Mouse (Mus musculus): Measurements from ENCODE around the gene Ypel2. TPM values are rescaled to one million over a fixed set of nuclear protein-coding genes. Genes with fewer than 3 reads are reported as not detected.

The Ypel2 gene
- polyA plus RNA-seq, 1 experiment from 2014 or later = 5.4 TPM

GRCm38 (mm10) chr11:86922029-86922428 is 71.5 kb downstream of the Ypel2 start:
- Histone ChIP-seq H3K9ac (ENCODE audit: low read length) (no peak overlapping the region), H3K27me3 (ENCODE audit: control insufficient read depth, insufficient read depth, low read length) (no peaks in the 10 kb centered on the region), H3K4me3 (ENCODE audit: low read depth, low read length) (no peak overlapping the region), H3K4me1 (ENCODE audit: control insufficient read depth, insufficient read depth, low read length) (no peaks in the 10 kb centered on the region), H3K36me3 (ENCODE audit: control insufficient read depth, insufficient read depth, low read length) (no peaks in the 10 kb centered on the region), H3K4me2 (no peak overlapping the region), H3K9me3 (ENCODE audit: control insufficient read depth, low read length) (no peaks in the 10 kb centered on the region), H3K27ac (ENCODE audit: low read depth, low read length) (no peak overlapping the region)
- 81% methylated on average over 2 of the region's 2 CpGs for WGBS
- DNase-seq (ENCODE audit: low spot score, missing footprints) (no peak), ATAC-seq (ENCODE audit: low FRiP score) (no peak)

GRCm38 (mm10) chr11:86921335-86921734 is 72.2 kb downstream of the Ypel2 start:
- Histone ChIP-seq H3K4me2 (no peak overlapping the region), H3K9ac (ENCODE audit: low read length) (no peak overlapping the region), H3K4me3 (ENCODE audit: low read depth, low read length) (no peak overlapping the region), H3K9me3 (ENCODE audit: control insufficient read depth, low read length) (no peaks in the 10 kb centered on the region), H3K4me1 (ENCODE audit: control insufficient read depth, insufficient read depth, low read length) (no peaks in the 10 kb centered on the region), H3K36me3 (ENCODE audit: control insufficient read depth, insufficient read depth, low read length) (no peaks in the 10 kb centered on the region), H3K27ac (ENCODE audit: low read depth, low read length) (no peak overlapping the region), H3K27me3 (ENCODE audit: control insufficient read depth, insufficient read depth, low read length) (no peaks in the 10 kb centered on the region)
- no peak for DNase-seq (ENCODE audit: low spot score, missing footprints)
- no peak for ATAC-seq (ENCODE audit: low FRiP score)
- 90% methylated on average over 6 of the region's 6 CpGs for WGBS

GRCm38 (mm10) chr11:86920111-86921080 is 73.1 kb downstream of the Ypel2 start:
- WGBS = 74% methylated on average over 20 of the region's 20 CpGs
- H3K4me1 ChIP-seq (ENCODE audit: control insufficient read depth, insufficient read depth, low read length) = no peaks in the 10 kb centered on the region
- H3K9ac ChIP-seq (ENCODE audit: low read length) = no peak overlapping the region
- DNase-seq (ENCODE audit: low spot score, missing footprints) (no peak), ATAC-seq (ENCODE audit: low FRiP score) (no peak)
- no peaks in the 10 kb centered on the region for H3K9me3 ChIP-seq (ENCODE audit: control insufficient read depth, low read length)
- H3K27me3 ChIP-seq (ENCODE audit: control insufficient read depth, insufficient read depth, low read length) = no peaks in the 10 kb centered on the region
- no peak overlapping the region for H3K4me3 ChIP-seq (ENCODE audit: low read depth, low read length)
- H3K27ac ChIP-seq (ENCODE audit: low read depth, low read length) = no peak overlapping the region
- H3K36me3 ChIP-seq (ENCODE audit: control insufficient read depth, insufficient read depth, low read length) = no peaks in the 10 kb centered on the region
- H3K4me2 ChIP-seq = no peak overlapping the region

- no peak overlapping the region for H3K9ac ChIP-seq (ENCODE audit: low read length)
- no peak overlapping the region for H3K4me2 ChIP-seq
- H3K27ac ChIP-seq (ENCODE audit: low read depth, low read length) = no peak overlapping the region
- no peak overlapping the region for H3K4me3 ChIP-seq (ENCODE audit: low read depth, low read length)
- DNase-seq (ENCODE audit: low spot score, missing footprints) (no peak), ATAC-seq (ENCODE audit: low FRiP score) (no peak)
- H3K4me1 ChIP-seq (ENCODE audit: control insufficient read depth, insufficient read depth, low read length) = no peaks in the 10 kb centered on the region
- 89% methylated on average over 7 of the region's 7 CpGs for WGBS
- no peaks in the 10 kb centered on the region for H3K36me3 ChIP-seq (ENCODE audit: control insufficient read depth, insufficient read depth, low read length)
- no peaks in the 10 kb centered on the region for H3K9me3 ChIP-seq (ENCODE audit: control insufficient read depth, low read length)
- H3K27me3 ChIP-seq (ENCODE audit: control insufficient read depth, insufficient read depth, low read length) = no peaks in the 10 kb centered on the region
These were observed 74.0 kb downstream of the Ypel2 start for GRCm38 (mm10) chr11:86919468-86919867.

GRCm38 (mm10) chr11:86917536-86917935 is 76.0 kb downstream of the Ypel2 start:
- no peaks in the 10 kb centered on the region for H3K9me3 ChIP-seq (ENCODE audit: control insufficient read depth, low read length)
- H3K27me3 ChIP-seq (ENCODE audit: control insufficient read depth, insufficient read depth, low read length) = no peaks in the 10 kb centered on the region
- H3K9ac ChIP-seq (ENCODE audit: low read length) = no peak overlapping the region
- no peaks in the 10 kb centered on the region for H3K4me1 ChIP-seq (ENCODE audit: control insufficient read depth, insufficient read depth, low read length)
- DNase-seq (ENCODE audit: low spot score, missing footprints) (no peak), ATAC-seq (ENCODE audit: low FRiP score) (no peak)
- H3K27ac ChIP-seq (ENCODE audit: low read depth, low read length) = no peak overlapping the region
- WGBS = 90% methylated on average over 2 of the region's 2 CpGs
- no peak overlapping the region for H3K4me3 ChIP-seq (ENCODE audit: low read depth, low read length)
- H3K36me3 ChIP-seq (ENCODE audit: control insufficient read depth, insufficient read depth, low read length) = no peaks in the 10 kb centered on the region
- H3K4me2 ChIP-seq = no peak overlapping the region

- no peaks in the 10 kb centered on the region for H3K36me3 ChIP-seq (ENCODE audit: control insufficient read depth, insufficient read depth, low read length)
- H3K4me2 ChIP-seq = no peak overlapping the region
- H3K9ac ChIP-seq (ENCODE audit: low read length) = no peak overlapping the region
- 80% methylated on average over 8 of the region's 8 CpGs for WGBS
- DNase-seq (ENCODE audit: low spot score, missing footprints) = no peak
- H3K27ac ChIP-seq (ENCODE audit: low read depth, low read length) = no peak overlapping the region
- H3K27me3 ChIP-seq (ENCODE audit: control insufficient read depth, insufficient read depth, low read length) = no peaks in the 10 kb centered on the region
- ATAC-seq (ENCODE audit: low FRiP score) = no peak
- H3K4me3 ChIP-seq (ENCODE audit: low read depth, low read length) = no peak overlapping the region
- no peaks in the 10 kb centered on the region for H3K9me3 ChIP-seq (ENCODE audit: control insufficient read depth, low read length)
- H3K4me1 ChIP-seq (ENCODE audit: control insufficient read depth, insufficient read depth, low read length) = no peaks in the 10 kb centered on the region
These were observed 76.8 kb downstream of the Ypel2 start for GRCm38 (mm10) chr11:86916596-86917249.

- Histone ChIP-seq H3K9ac (ENCODE audit: low read length) (no peak overlapping the region), H3K9me3 (ENCODE audit: control insufficient read depth, low read length) (no peaks in the 10 kb centered on the region), H3K4me1 (ENCODE audit: control insufficient read depth, insufficient read depth, low read length) (no peaks in the 10 kb centered on the region), H3K4me2 (no peak overlapping the region), H3K36me3 (ENCODE audit: control insufficient read depth, insufficient read depth, low read length) (no peaks in the 10 kb centered on the region), H3K27ac (ENCODE audit: low read depth, low read length) (no peak overlapping the region), H3K4me3 (ENCODE audit: low read depth, low read length) (no peak overlapping the region), H3K27me3 (ENCODE audit: control insufficient read depth, insufficient read depth, low read length) (no peaks in the 10 kb centered on the region)
- WGBS = 87% methylated on average over 9 of the region's 9 CpGs
- ATAC-seq (ENCODE audit: low FRiP score) = no peak
- no peak for DNase-seq (ENCODE audit: low spot score, missing footprints)
These were observed 79.2 kb downstream of the Ypel2 start for GRCm38 (mm10) chr11:86914329-86914728.

GRCm38 (mm10) chr11:86910244-86910643 is 83.3 kb downstream of the Ypel2 start:
- DNase-seq (ENCODE audit: low spot score, missing footprints) = no peak
- no peaks in the 10 kb centered on the region for H3K9me3 ChIP-seq (ENCODE audit: control insufficient read depth, low read length)
- no peaks in the 10 kb centered on the region for H3K27me3 ChIP-seq (ENCODE audit: control insufficient read depth, insufficient read depth, low read length)
- ATAC-seq (ENCODE audit: low FRiP score) = no peak
- no peak overlapping the region for H3K27ac ChIP-seq (ENCODE audit: low read depth, low read length)
- no peak overlapping the region for H3K4me3 ChIP-seq (ENCODE audit: low read depth, low read length)
- WGBS = 79% methylated on average over 4 of the region's 4 CpGs
- H3K4me1 ChIP-seq (ENCODE audit: control insufficient read depth, insufficient read depth, low read length) = no peaks in the 10 kb centered on the region
- no peak overlapping the region for H3K9ac ChIP-seq (ENCODE audit: low read length)
- no peaks in the 10 kb centered on the region for H3K36me3 ChIP-seq (ENCODE audit: control insufficient read depth, insufficient read depth, low read length)
- no peak overlapping the region for H3K4me2 ChIP-seq

GRCm38 (mm10) chr11:86909028-86909427 is 84.5 kb downstream of the Ypel2 start:
- Histone ChIP-seq H3K36me3 (ENCODE audit: control insufficient read depth, insufficient read depth, low read length) (no peaks in the 10 kb centered on the region), H3K4me1 (ENCODE audit: control insufficient read depth, insufficient read depth, low read length) (no peaks in the 10 kb centered on the region), H3K27me3 (ENCODE audit: control insufficient read depth, insufficient read depth, low read length) (no peaks in the 10 kb centered on the region), H3K27ac (ENCODE audit: low read depth, low read length) (no peak overlapping the region), H3K9ac (ENCODE audit: low read length) (no peak overlapping the region), H3K4me3 (ENCODE audit: low read depth, low read length) (no peak overlapping the region), H3K9me3 (ENCODE audit: control insufficient read depth, low read length) (no peaks in the 10 kb centered on the region), H3K4me2 (no peak overlapping the region)
- ATAC-seq (ENCODE audit: low FRiP score) (no peak), DNase-seq (ENCODE audit: low spot score, missing footprints) (no peak)
- WGBS = 90% methylated on average over 6 of the region's 6 CpGs

Measured in midbrain, embryonic 11.5 days (tissue).